Mouse (Mus musculus): ENCODE measurements at regions not wholly inside any gene's neighbourhood (a gene's known extent, or its start where the extent isn't known, plus 50 kb on each side); places are given as distances from the start of the nearest gene placed in this dataset.
"Not testable (repeated sequence)": the region's sequence is repeated elsewhere in the genome, so short reads cannot be mapped to it uniquely, and the experiment has no call there.

DNA sequence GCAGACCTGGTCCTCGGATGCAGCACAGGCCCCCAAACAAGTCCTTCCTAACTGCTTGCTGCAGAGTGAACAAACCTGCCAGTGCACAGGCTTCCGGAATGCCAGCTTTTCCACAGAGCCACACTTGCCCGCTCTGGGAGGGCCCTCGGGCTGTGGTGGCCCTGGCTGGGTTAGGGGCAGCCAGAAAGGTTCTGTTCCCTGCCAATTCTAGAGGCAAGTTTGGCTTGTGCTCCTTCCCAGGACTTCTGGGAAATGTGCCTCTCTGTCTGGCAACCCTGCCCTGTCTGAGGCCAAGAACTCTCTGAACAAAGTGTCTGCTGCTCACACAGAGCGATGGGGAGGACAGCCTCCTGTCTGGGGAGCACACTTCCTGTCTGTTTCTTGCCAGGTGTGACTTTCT, 66.4 kb downstream of the Xrcc2 start:
- Histone ChIP-seq H3K27ac (no peak overlapping the region), H3K36me3 (replicated peaks) (no peaks in the 10 kb centered on the region), H3K4me3 (replicated peaks) (no peak overlapping the region), H3K9ac (no peak overlapping the region), H3K4me2 (no peak overlapping the region), H3K4me1 (no peaks in the 10 kb centered on the region), H3K27me3 (no peaks in the 10 kb centered on the region), H3K9me3 (no peaks in the 10 kb centered on the region)
- ATAC-seq (ENCODE audit: low FRiP score) = no peak
- 93% methylated on average over 5 of the region's 5 CpGs for WGBS

DNA sequence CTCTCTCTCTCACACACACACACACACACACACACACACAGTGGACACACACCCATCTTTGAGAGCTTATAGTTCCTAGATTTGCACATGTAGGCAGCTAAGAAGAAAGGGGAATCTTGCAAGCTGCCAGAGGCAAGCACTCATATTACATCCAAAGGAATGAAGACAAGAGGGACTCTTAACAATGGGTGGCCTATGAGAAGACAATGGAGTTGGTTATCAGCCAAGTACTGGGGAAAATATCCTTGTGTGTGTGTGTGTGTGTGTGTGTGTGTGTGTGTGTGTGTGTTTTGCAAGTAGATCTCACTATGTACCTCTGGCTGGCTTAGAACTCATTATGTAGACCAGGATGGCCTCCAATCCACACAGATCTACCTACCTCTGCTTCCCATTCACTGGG, 67.5 kb downstream of the Xrcc2 start:
- H3K27me3 ChIP-seq = no peaks in the 10 kb centered on the region
- no peak overlapping the region for H3K4me3 ChIP-seq (replicated peaks)
- H3K27ac ChIP-seq = no peak overlapping the region
- no peak overlapping the region for H3K4me2 ChIP-seq
- no peak for ATAC-seq (ENCODE audit: low FRiP score)
- no peaks in the 10 kb centered on the region for H3K4me1 ChIP-seq
- no peak overlapping the region for H3K9ac ChIP-seq
- H3K36me3 ChIP-seq (replicated peaks) = no peaks in the 10 kb centered on the region
- H3K9me3 ChIP-seq = no peaks in the 10 kb centered on the region

DNA sequence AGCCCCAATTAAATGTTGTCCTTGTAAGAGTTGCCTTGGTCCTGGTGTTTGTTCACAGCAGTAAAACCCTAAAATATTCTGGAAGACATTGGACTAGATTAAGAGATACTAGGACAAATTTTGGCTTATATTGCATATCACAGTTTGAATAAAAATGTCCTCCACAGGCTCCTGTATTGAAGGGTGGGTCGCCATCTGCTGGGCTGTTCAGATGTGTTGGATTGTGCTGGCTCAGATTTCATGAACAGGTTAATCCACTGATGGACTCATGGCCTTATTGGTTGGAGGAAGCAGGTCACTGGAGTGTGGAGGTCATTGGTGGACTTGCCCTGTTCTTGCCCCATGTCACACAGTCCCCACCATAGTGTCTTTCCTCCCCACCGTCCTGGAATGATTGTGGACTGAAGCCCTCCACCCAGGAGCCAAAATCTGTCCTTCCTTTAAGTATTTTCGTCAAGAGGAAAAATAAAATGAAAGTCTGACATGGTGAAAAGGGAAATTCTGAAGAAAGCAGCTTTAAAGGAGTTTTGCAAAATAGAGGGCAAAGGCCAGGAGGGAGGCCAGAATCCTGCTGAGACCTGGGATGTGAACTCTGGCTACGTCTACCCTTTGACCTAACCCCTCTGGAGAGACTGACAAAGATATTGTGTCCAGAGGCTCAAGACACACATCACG, 72.6 kb downstream of the Xrcc2 start:
- no peak overlapping the region for H3K27ac ChIP-seq
- H3K9me3 ChIP-seq = 0 out of 2 replicates have a peak, but pooled peaks cover 3% of the 10 kb centered on the region
- H3K36me3 ChIP-seq (replicated peaks) = no peaks in the 10 kb centered on the region
- H3K9ac ChIP-seq = no peak overlapping the region
- no peak for ATAC-seq (ENCODE audit: low FRiP score)
- no peak overlapping the region for H3K4me2 ChIP-seq
- H3K27me3 ChIP-seq = no peaks in the 10 kb centered on the region
- WGBS = 72% methylated on average over 5 of the region's 5 CpGs
- no peaks in the 10 kb centered on the region for H3K4me1 ChIP-seq
- no peak overlapping the region for H3K4me3 ChIP-seq (replicated peaks)

DNA sequence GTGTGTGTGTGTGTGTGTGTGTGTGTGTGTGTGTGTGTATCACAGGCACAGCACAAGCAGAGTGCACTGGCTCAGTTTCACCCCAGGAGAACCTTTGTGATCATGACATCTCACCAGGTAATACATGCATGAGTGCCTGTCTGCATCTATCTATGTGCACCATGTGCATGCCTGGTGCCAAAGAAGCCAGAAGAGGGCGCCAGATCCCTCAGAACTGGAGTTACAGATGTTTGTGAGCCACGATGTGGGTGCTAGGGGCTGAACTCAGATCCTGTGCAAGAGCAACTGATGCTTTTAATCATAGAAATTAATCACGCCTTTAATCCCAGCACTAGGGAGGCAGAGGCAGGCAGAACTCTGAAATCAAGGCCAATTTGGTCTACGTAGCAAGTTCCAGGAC, 75.9 kb downstream of the Xrcc2 start:
- no peak overlapping the region for H3K4me2 ChIP-seq
- no peaks in the 10 kb centered on the region for H3K4me1 ChIP-seq
- ATAC-seq (ENCODE audit: low FRiP score) = no peak
- H3K9ac ChIP-seq = no peak overlapping the region
- no peaks in the 10 kb centered on the region for H3K27me3 ChIP-seq
- H3K9me3 ChIP-seq = 0 out of 2 replicates have a peak, but pooled peaks cover 3% of the 10 kb centered on the region
- no peak overlapping the region for H3K27ac ChIP-seq
- no peaks in the 10 kb centered on the region for H3K36me3 ChIP-seq (replicated peaks)
- WGBS = 79% methylated on average over 4 of the region's 4 CpGs
- H3K4me3 ChIP-seq (replicated peaks) = no peak overlapping the region

DNA sequence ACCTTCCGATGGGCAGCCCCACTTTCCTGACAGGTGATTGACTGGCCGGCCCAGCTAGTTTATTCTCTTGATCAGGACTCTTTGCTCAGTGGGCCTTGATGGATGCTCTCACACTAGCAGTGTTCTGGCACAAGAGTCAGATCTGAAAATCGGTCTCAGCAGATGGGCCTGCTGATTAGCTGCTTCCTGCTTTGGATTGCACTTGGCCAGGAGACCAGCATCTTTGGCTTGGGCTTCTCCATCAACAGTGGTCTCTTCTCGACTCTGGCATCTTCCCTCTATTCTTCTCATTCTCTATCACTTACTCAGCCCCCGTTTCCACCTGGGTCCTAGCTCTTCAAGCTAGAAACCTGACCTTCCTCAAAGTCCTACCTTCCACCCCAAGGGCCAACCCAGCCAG, 77.1 kb downstream of the Xrcc2 start:
- Histone ChIP-seq H3K27me3 (no peaks in the 10 kb centered on the region), H3K27ac (no peak overlapping the region), H3K9ac (no peak overlapping the region), H3K4me3 (replicated peaks) (no peak overlapping the region), H3K4me1 (no peaks in the 10 kb centered on the region), H3K9me3 (0 out of 2 replicates have a peak, but pooled peaks cover 3% of the 10 kb centered on the region), H3K36me3 (replicated peaks) (no peaks in the 10 kb centered on the region), H3K4me2 (no peak overlapping the region)
- 88% methylated on average over 5 of the region's 5 CpGs for WGBS
- ATAC-seq (ENCODE audit: low FRiP score) = no peak

DNA sequence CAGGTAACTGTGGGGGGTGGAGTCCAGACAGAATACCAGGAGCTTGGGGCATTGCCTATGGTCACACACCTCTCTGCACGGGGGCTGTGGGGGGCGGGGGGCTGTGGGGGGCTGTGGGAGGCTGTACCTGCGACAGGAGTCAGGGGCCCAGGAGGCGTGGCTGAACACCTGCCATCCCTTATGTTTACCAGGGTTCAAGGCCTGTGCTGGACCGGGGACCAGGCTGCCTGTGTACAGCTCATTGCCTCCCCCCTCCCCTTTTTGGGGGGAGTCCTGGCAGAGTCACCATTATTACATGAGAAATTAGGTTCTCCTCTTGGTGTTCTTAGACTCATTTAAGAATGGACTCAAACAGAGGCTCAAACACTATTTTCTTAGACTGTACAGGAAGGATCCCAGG, 78.5 kb downstream of the Xrcc2 start:
- Histone ChIP-seq H3K9ac (no peak overlapping the region), H3K27me3 (no peaks in the 10 kb centered on the region), H3K4me3 (replicated peaks) (no peak overlapping the region), H3K4me1 (no peaks in the 10 kb centered on the region), H3K4me2 (no peak overlapping the region), H3K27ac (no peak overlapping the region), H3K36me3 (replicated peaks) (no peaks in the 10 kb centered on the region), H3K9me3 (0 out of 2 replicates have a peak, but pooled peaks cover 3% of the 10 kb centered on the region)
- ATAC-seq (ENCODE audit: low FRiP score) = no peak
- 85% methylated on average over 5 of the region's 5 CpGs for WGBS

DNA sequence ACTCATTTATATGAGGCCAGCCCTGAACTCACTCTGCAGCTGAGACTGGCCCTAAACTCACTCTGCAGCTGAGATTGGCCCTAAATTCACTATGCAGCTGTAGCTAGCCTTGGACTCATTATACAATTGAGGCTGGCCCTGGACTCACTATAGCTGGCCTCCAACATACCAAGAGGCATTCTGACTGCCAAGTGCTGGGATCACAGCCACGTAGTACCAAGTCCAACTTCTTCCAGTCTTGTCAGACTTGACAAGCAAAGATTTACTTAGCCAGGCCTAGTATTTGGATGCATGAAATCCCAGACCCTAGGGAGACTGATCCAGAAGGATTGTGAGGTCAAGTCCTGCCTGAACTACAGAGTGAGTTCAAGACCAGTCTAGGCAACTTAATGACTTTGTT, 81.6 kb downstream of the Xrcc2 start:
- H3K27me3 ChIP-seq = no peaks in the 10 kb centered on the region
- no peak overlapping the region for H3K4me3 ChIP-seq (replicated peaks)
- no peak overlapping the region for H3K4me2 ChIP-seq
- H3K9me3 ChIP-seq = no peaks in the 10 kb centered on the region
- no peaks in the 10 kb centered on the region for H3K36me3 ChIP-seq (replicated peaks)
- WGBS = 80% methylated on average over 1 of the region's 1 CpGs
- no peak for ATAC-seq (ENCODE audit: low FRiP score)
- H3K4me1 ChIP-seq = no peaks in the 10 kb centered on the region
- no peak overlapping the region for H3K9ac ChIP-seq
- H3K27ac ChIP-seq = no peak overlapping the region

DNA sequence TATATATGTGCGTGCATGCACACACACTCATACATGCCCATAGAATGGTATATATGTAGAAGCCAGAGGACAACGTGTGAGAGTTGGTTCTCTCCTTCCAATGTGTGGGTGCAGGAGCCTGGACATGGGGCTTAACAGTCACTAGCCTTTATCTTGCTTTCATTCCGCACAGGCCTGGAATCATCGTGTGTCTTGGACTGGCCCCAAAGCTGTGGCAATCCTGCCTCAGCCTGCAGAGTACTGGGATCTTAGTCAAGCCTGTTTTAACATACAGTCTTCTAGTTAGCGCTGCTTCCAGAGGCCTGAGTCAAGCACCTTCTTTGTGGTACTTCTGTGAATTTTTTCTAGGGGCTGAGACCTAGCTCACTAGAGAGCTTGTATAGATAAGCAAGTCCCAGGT, 85.8 kb downstream of the Xrcc2 start:
- Histone ChIP-seq H3K9me3 (no peaks in the 10 kb centered on the region), H3K27me3 (no peaks in the 10 kb centered on the region), H3K4me3 (replicated peaks) (no peak overlapping the region), H3K9ac (no peak overlapping the region), H3K36me3 (replicated peaks) (no peaks in the 10 kb centered on the region), H3K27ac (no peak overlapping the region), H3K4me1 (no peaks in the 10 kb centered on the region), H3K4me2 (no peak overlapping the region)
- ATAC-seq (ENCODE audit: low FRiP score) = no peak
- WGBS = 88% methylated on average over 5 of the region's 5 CpGs

DNA sequence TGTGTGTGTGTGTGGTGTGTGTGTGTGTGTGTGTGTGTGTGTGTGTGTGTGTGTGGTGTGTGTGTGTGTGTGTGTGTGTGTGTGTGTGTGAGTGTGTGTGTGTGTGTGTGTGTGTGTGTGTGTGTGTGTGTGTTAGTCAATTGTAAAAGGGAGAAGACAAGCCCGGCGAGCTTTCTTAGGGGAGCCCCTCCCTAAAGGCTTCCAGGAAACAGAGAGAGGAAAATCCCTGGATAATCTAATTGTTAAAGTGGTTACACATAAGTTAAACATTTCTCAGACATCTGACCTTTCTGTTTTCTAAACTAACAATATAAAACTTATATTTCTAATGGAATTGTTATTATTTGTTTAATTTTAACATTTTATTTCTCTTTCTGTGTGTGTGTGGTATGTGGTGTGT, 86.3 kb downstream of the Xrcc2 start:
- not testable (repeated sequence) for H3K4me3 ChIP-seq (replicated peaks); H3K27ac ChIP-seq; H3K4me2 ChIP-seq; H3K9me3 ChIP-seq; H3K9ac ChIP-seq; H3K36me3 ChIP-seq (replicated peaks); ATAC-seq (ENCODE audit: low FRiP score); H3K27me3 ChIP-seq; H3K4me1 ChIP-seq
- 79% methylated on average over 2 of the region's 2 CpGs for WGBS

DNA sequence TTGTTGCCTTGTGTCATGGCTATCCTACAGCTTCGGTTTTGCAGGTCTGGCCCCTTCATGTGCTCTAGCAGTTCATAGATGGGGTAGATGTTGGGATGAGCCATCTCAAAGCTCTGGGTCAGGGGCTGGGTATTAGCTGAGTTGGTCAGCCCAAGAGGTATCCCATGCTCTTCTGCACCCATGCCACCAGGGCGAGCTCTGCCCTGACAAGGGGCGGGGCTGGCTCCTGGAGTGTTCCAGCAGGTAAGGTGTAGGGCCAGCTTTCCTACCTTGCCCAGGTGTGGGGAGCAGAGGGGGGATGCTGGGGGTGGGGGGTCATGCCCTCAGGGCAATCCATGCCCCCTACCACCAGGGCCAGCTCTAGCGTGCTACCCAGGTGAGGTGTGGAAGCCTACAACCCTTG, 91.0 kb downstream of the Xrcc2 start:
- Histone ChIP-seq H3K9ac (no peak overlapping the region), H3K36me3 (replicated peaks) (no peaks in the 10 kb centered on the region), H3K9me3 (no peaks in the 10 kb centered on the region), H3K27ac (no peak overlapping the region), H3K4me1 (0 out of 2 replicates have a peak, but pooled peaks cover 2% of the 10 kb centered on the region), H3K4me3 (replicated peaks) (no peak overlapping the region), H3K27me3 (no peaks in the 10 kb centered on the region), H3K4me2 (no peak overlapping the region)
- no peak for ATAC-seq (ENCODE audit: low FRiP score)
- 92% methylated on average over 3 of the region's 4 CpGs for WGBS

DNA sequence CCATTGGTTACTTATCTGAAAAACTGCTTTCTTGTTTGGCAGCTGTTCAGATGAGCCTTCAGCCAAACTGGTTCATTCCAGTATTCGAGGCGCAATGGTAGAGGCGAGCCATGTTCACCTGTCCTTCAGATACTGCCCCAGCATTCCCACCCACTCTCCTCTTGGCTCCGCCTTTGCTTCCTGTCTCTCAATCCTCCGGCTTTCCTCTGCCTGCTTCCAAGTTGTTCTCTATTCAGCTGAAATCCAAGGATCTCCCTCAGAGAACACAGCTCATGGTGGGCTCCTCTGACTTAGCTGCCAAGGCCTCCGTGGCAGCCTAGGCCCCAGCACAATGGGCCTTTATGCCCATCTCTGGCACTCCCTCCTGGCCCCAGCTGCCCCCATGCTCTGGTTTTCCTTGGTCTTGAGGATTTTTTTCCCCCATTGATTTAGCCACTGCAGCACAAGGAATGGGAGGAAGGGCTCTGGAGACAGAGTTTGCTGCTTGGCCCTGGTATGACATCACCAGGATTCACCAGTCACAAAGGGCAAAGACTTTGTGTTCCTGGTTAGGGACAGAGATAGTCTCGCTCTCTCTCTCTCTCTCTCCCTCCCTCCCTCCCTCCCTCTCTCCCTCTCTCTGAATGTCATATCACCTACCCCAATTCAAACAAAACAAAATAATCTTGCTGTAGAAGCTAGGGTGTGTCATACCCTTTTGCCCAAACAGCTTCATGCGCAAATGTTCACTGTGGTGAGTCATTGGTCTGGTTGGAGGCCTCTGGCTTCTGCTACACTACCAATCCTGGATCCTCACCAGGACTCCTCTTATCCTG, 91.6 kb downstream of the Xrcc2 start:
- H3K36me3 ChIP-seq (replicated peaks) = no peaks in the 10 kb centered on the region
- H3K4me1 ChIP-seq = 0 out of 2 replicates have a peak, but pooled peaks cover 2% of the 10 kb centered on the region
- WGBS = 83% methylated on average over 8 of the region's 8 CpGs
- ATAC-seq (ENCODE audit: low FRiP score) = no peak
- no peaks in the 10 kb centered on the region for H3K9me3 ChIP-seq
- H3K27ac ChIP-seq = no peak overlapping the region; the same call in 1 of the 2 replicates
- no peak overlapping the region for H3K9ac ChIP-seq
- no peak overlapping the region for H3K4me3 ChIP-seq (replicated peaks)
- no peak overlapping the region for H3K4me2 ChIP-seq
- no peaks in the 10 kb centered on the region for H3K27me3 ChIP-seq

DNA sequence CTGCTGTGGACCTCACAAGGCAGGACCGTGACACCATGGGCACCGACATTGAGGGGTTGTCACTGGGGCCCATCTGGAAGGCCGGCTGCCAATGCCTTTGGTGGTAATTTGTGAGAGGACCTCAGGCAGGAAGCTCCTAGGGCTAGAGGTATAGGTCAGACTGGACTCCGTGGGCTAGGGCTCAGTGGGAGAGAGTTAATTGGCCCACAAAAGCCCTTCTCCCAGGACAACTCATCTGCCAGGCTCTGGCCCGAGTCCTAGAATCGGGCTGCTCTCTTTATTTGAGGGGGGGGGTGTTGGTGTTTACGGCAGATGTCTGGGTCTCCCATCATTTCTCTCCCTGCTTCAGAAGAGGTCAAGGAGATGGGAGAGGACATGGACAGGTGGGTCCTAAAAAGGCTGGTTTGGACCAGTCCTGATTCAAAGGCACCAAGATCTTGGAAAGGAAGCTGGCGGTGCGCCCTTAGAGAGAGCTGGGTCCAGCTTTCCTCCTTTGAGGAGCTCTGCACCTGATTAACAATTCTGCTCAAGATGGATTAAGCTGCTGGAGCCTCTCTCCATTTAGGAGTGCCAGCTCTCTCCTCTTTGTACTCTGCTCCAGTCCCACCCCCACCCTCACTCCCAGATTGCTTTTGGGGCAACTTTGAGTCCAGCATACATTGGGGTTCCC, 93.5 kb downstream of the Xrcc2 start:
- Histone ChIP-seq H3K36me3 (replicated peaks) (no peaks in the 10 kb centered on the region), H3K4me2 (no peak overlapping the region), H3K27me3 (no peaks in the 10 kb centered on the region), H3K4me1 (0 out of 2 replicates have a peak, but pooled peaks cover 2% of the 10 kb centered on the region), H3K27ac (no peak overlapping the region), H3K4me3 (replicated peaks) (no peak overlapping the region), H3K9me3 (no peaks in the 10 kb centered on the region), H3K9ac (no peak overlapping the region)
- ATAC-seq (ENCODE audit: low FRiP score) = no peak
- WGBS = 83% methylated on average over 9 of the region's 9 CpGs
